Mouse (Mus musculus) natural killer cell, adult 2 months (primary cell): ENCODE results near the gene Col20a1.

Experiments used
- DNase-seq, 2 experiments: peaks; one replicate each; pipeline ENCODE4 v3.0.0; 2022; ENCODE audit warnings: low spot score in 2 of 2

Col20a1 gene

GRCm38 (mm10) chr2:180994360-180994759, 8.0 kb downstream of the Col20a1 start:
- DNase-seq, result no peak

- DNase-seq, result no peak
These were observed 9.1 kb downstream of the Col20a1 start for GRCm38 (mm10) chr2:180995457-180995856.

GRCm38 (mm10) chr2:180996436-180996835, 10.1 kb downstream of the Col20a1 start:
- peak; percentile 11 to 22 for DNase-seq

GRCm38 (mm10) chr2:180996905-180997304, 10.6 kb downstream of the Col20a1 start:
- DNase-seq, result no peak

GRCm38 (mm10) chr2:181007054-181007453, 20.7 kb downstream of the Col20a1 start:
- DNase-seq, result no peak

- DNase-seq, result no peak
These were observed 22.0 kb downstream of the Col20a1 start for GRCm38 (mm10) chr2:181008339-181008738.

- DNase-seq, result no peak
These were observed 45.1 kb downstream of the Col20a1 start for GRCm38 (mm10) chr2:181031406-181031934.

- DNase-seq, result no peak
These were observed 46.1 kb downstream of the Col20a1 start for GRCm38 (mm10) chr2:181032407-181032806.

- DNase-seq, result no peak
These were observed 47.0 kb downstream of the Col20a1 start for GRCm38 (mm10) chr2:181033310-181033709.

- DNase-seq, result no peak
These were observed 48.9 kb downstream of the Col20a1 start for GRCm38 (mm10) chr2:181035186-181035585.

- DNase-seq, result no peak
These were observed 50.2 kb downstream of the Col20a1 start for GRCm38 (mm10) chr2:181036561-181036960.

- no peak for DNase-seq
These were observed 52.5 kb downstream of the Col20a1 start for GRCm38 (mm10) chr2:181038644-181039355.

- no peak for DNase-seq
These were observed 53.0 kb downstream of the Col20a1 start for GRCm38 (mm10) chr2:181039356-181039680.

- no peak for DNase-seq
These were observed 55.6 kb downstream of the Col20a1 start for GRCm38 (mm10) chr2:181041941-181042340.

GRCm38 (mm10) chr2:181042376-181042775, 56.0 kb downstream of the Col20a1 start:
- no peak for DNase-seq

GRCm38 (mm10) chr2:181043437-181043836, 57.1 kb downstream of the Col20a1 start, which contains the start of gene Chrna4:
Gene Chrna4, minus strand, starts transcription at chr2:181043546.
- DNase-seq, result no peak

GRCm38 (mm10) chr2:181044001-181044400, 57.7 kb downstream of the Col20a1 start:
- DNase-seq, result no peak

- DNase-seq, result no peak
These were observed 62.1 kb downstream of the Col20a1 start for GRCm38 (mm10) chr2:181048252-181048945.

GRCm38 (mm10) chr2:181048986-181049385, 62.7 kb downstream of the Col20a1 start:
- no peak for DNase-seq

GRCm38 (mm10) chr2:181052171-181052570, 65.8 kb downstream of the Col20a1 start:
- no peak for DNase-seq

- no peak for DNase-seq
These were observed 71.0 kb downstream of the Col20a1 start for GRCm38 (mm10) chr2:181057341-181057740.

- no peak for DNase-seq
These were observed 71.9 kb downstream of the Col20a1 start for GRCm38 (mm10) chr2:181058193-181058592.

GRCm38 (mm10) chr2:181060127-181060526, 73.8 kb downstream of the Col20a1 start:
- peak; percentile 8 to 39 for DNase-seq
